Mouse (Mus musculus): ENCODE results near the gene Narfl.

DNA sequence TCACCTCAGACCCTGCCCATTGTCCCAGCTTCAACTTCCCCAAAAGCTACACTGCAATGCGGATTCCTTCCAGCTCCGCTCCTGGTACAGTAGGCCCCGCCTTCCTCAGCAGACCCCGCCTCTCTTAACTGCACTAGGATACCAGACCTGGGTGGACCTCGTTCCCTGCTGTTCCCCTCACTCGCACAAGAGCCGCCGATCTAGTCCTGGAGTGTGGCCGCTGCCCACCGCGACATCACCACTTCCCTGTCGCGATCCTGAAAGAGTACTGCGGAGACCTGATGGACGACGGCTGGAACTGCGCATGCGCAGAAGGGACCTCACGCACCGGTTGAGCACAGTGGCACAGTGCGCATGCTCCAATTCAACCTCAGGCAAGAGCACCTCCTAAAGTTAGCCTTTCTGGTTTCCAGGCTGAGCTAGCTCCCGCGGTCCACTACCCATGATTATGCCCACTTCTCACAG, 11.7 kb downstream of the Narfl start, which contains the start of gene Haghl:
- TF ChIP-seq CTCF (IDR thresholded peaks at IDR 0.05; ENCODE audit: insufficient read depth, low read length), result no peak
- peak; percentile 85; the same call in 1 of the 2 replicates for TF ChIP-seq POLR2A (IDR thresholded peaks at IDR 0.05; ENCODE audit: borderline replicate concordance, extremely low read depth, low read depth, low read length)

All from lung, adult 2 months (tissue).